Mouse (Mus musculus) heart, postnatal 4 days (tissue): ENCODE data around the gene Zfp729a. TPM values are rescaled to one million over a fixed set of nuclear protein-coding genes. Genes with fewer than 3 reads are reported as not detected.
"Not testable (repeated sequence)": the region's sequence is repeated elsewhere in the genome, so short reads cannot be mapped to it uniquely, and the experiment has no call there.

Experiments used
- DNase-seq: peaks from one replicate; pipeline ENCODE4 v3.0.0; 2021
- total RNA-seq, 2 experiments: library from RNA; stranded (reverse); gene quantifications; 2 replicates each; pipeline ENCODE4 v1.2.3; 2021

Zfp729a gene
- 1 to 10 TPM; 3.7 to 3.8 TPM for total RNA-seq

GRCm38 (mm10) chr13:67637294-67638007, at the start of gene Zfp729a, which contains the start of gene Gm49345:
Gene Zfp729a, minus strand, starts transcription at chr13:67637791.
Gene Gm49345, minus strand, starts transcription at chr13:67637769.
- peak; percentile 82 for DNase-seq

- DNase-seq, result no peak
These were observed 49.4 kb upstream of the Zfp729a start, which contains the start of gene Zfp738 for GRCm38 (mm10) chr13:67686971-67687370. Gene Zfp738, minus strand, starts transcription at chr13:67687071.

GRCm38 (mm10) chr13:67683841-67684240, 46.2 kb upstream of the Zfp729a start:
- not testable (repeated sequence) for DNase-seq

GRCm38 (mm10) chr13:67682959-67683735, 45.6 kb upstream of the Zfp729a start:
- DNase-seq, result peak; percentile 79

GRCm38 (mm10) chr13:67674902-67675301, 37.3 kb upstream of the Zfp729a start:
- DNase-seq, result no peak

GRCm38 (mm10) chr13:67652496-67652895, 14.9 kb upstream of the Zfp729a start:
- no peak for DNase-seq

- no peak for DNase-seq
These were observed 27.5 kb downstream of the Zfp729a start for GRCm38 (mm10) chr13:67610108-67610507.

GRCm38 (mm10) chr13:67609066-67609876, 28.3 kb downstream of the Zfp729a start, which contains the start of gene Zfp729b:
Gene Zfp729b, minus strand, starts transcription at chr13:67609707.
- DNase-seq, result peak; percentile 90

- no peak for DNase-seq
These were observed 64.9 kb downstream of the Zfp729a start for GRCm38 (mm10) chr13:67572591-67573189.

Other genes with a start within 250 kb of the Zfp729a start
- 1 to 10 TPM; 2.2 to 3.5 TPM for gene Zfp429, start 238.0 kb downstream of the Zfp729a start, total RNA-seq
- under 1 TPM in 1 of 2 experiments, not detected in 1; 0.38 TPM for gene Zfp459, start 216.4 kb downstream of the Zfp729a start, total RNA-seq
- 1 to 10 TPM; 2.4 to 2.7 TPM for gene Zfp874a, start 186.2 kb downstream of the Zfp729a start, total RNA-seq
- 1 to 10 TPM; 4.8 to 6.3 TPM for gene Zfp874b, start 153.5 kb downstream of the Zfp729a start, total RNA-seq
- gene Zfp58, start 137.2 kb downstream of the Zfp729a start, total RNA-seq, result 1 to 10 TPM; 4.3 to 4.8 TPM
- not detected for gene Gm26965, start 111.6 kb downstream of the Zfp729a start, total RNA-seq
- gene Zfp87, start 111.6 kb downstream of the Zfp729a start, total RNA-seq, result 10 to 100 TPM; 10.1 to 10.8 TPM
- gene Zfp748, start 84.0 kb downstream of the Zfp729a start, total RNA-seq, result 1 to 10 TPM; 5.3 to 5.6 TPM
- 1 to 10 TPM; 4.1 to 4.7 TPM for gene Zfp729b, start 28.1 kb downstream of the Zfp729a start, total RNA-seq
- gene Gm49345, start within 50 bp of the Zfp729a start, total RNA-seq, result 1 to 10 TPM in 1 of 2 experiments, under 1 TPM in 1; 0.72 to 1.9 TPM
- 1 to 10 TPM; 7.5 to 8.2 TPM for gene Zfp738, start 49.3 kb upstream of the Zfp729a start, total RNA-seq
- 1 to 10 TPM; 6.1 to 6.4 TPM for gene Zfp65, start 91.4 kb upstream of the Zfp729a start, total RNA-seq
- gene Zfp85, start 117.4 kb upstream of the Zfp729a start, total RNA-seq, result 1 to 10 TPM; 2.5 to 2.8 TPM
- gene Zfp493, start 141.9 kb upstream of the Zfp729a start, total RNA-seq, result under 1 TPM; 0.17 to 0.43 TPM
- gene Zfp273, start 175.9 kb upstream of the Zfp729a start, total RNA-seq, result 1 to 10 TPM; 1.7 to 2.3 TPM
- 1 to 10 TPM in 1 of 2 experiments, under 1 TPM in 1; 0.95 to 1.5 TPM for gene Gm10037, start 193.3 kb upstream of the Zfp729a start, total RNA-seq
- not detected for gene BC048507, start 225.5 kb upstream of the Zfp729a start, total RNA-seq